Mouse (Mus musculus) layer of hippocampus, adult 11-12 months (tissue): ENCODE measurements around the gene Gm128.
A peak's percentile ranks its signal among the peaks of the same experiment; 100 is the strongest.

ENCODE experiments used
- DNase-seq: peaks from one replicate; pipeline ENCODE4 v3.0.0; 2022; ENCODE audit warnings: low spot score

Gm128 gene

GRCm38 (mm10) chr3:95267855-95268254 is 26.5 kb upstream of the Gm128 start:
- no peak for DNase-seq

- no peak for DNase-seq
Measured at GRCm38 (mm10) chr3:95266052-95266451, 24.7 kb upstream of the Gm128 start.

GRCm38 (mm10) chr3:95264724-95265123 is 23.3 kb upstream of the Gm128 start:
- DNase-seq = no peak

- peak; percentile 79 for DNase-seq
Measured at GRCm38 (mm10) chr3:95263089-95263739, 21.8 kb upstream of the Gm128 start.

- DNase-seq = no peak
Measured at GRCm38 (mm10) chr3:95261975-95262374, 20.6 kb upstream of the Gm128 start.

GRCm38 (mm10) chr3:95256931-95257330 is 15.5 kb upstream of the Gm128 start:
- no peak for DNase-seq

GRCm38 (mm10) chr3:95250783-95251424 is 9.5 kb upstream of the Gm128 start, which contains the start of gene Bnipl:
Gene Bnipl (minus strand): TSS chr3:95251193.
- no peak for DNase-seq

- no peak for DNase-seq
Measured at GRCm38 (mm10) chr3:95250361-95250760, 9.0 kb upstream of the Gm128 start.

- DNase-seq = no peak
Measured at GRCm38 (mm10) chr3:95247660-95248336, 6.4 kb upstream of the Gm128 start.

GRCm38 (mm10) chr3:95246465-95247231 is 5.2 kb upstream of the Gm128 start:
- DNase-seq = peak; percentile 58

GRCm38 (mm10) chr3:95243086-95243485 is 1.7 kb upstream of the Gm128 start:
- no peak for DNase-seq

- no peak for DNase-seq
Measured at GRCm38 (mm10) chr3:95240900-95241299, 498 bp downstream of the Gm128 start.

GRCm38 (mm10) chr3:95239971-95240370 is 1.4 kb downstream of the Gm128 start:
- no peak for DNase-seq

- DNase-seq = no peak
Measured at GRCm38 (mm10) chr3:95239022-95239421, 2.4 kb downstream of the Gm128 start.

- DNase-seq = no peak
Measured at GRCm38 (mm10) chr3:95237541-95238099, 3.8 kb downstream of the Gm128 start.

GRCm38 (mm10) chr3:95235386-95236301 is 5.8 kb downstream of the Gm128 start:
- DNase-seq = no peak

- no peak for DNase-seq
Measured at GRCm38 (mm10) chr3:95233303-95233980, 8.0 kb downstream of the Gm128 start.

- DNase-seq = no peak
Measured at GRCm38 (mm10) chr3:95232771-95233170, 8.6 kb downstream of the Gm128 start.

- DNase-seq = no peak
Measured at GRCm38 (mm10) chr3:95231298-95232221, 9.8 kb downstream of the Gm128 start, which contains the start of gene Mllt11. Gene Mllt11 (minus strand): TSS chr3:95232171.
